Mouse (Mus musculus) neural tube, embryonic 13.5 days (tissue): ENCODE data around the gene Hdac5. TPM values are rescaled to one million over a fixed set of nuclear protein-coding genes. Genes with fewer than 3 reads are reported as not detected.

Source experiments
- ATAC-seq: fragments of 200-750 bp; cut with Nextera tagmentation; 2 replicates; pipeline ENCODE4 v1.8.0; 2017; ENCODE audit warnings: low read depth, mild to moderate bottlenecking, moderate TSS enrichment, moderate library complexity
- H3K27ac ChIP-seq: fragments of 300-500 bp; sonication (generic); replicated peaks from 2 replicates; pipeline ENCODE4 v1.5.1; 2015; ENCODE audit warnings: moderate library complexity, mild to moderate bottlenecking, inconsistent platforms
- H3K27me3 ChIP-seq: fragments of 300-500 bp; sonication (generic); 2 replicates; pipeline ENCODE4 v1.6.1; 2015; ENCODE audit warnings: mild to moderate bottlenecking, inconsistent platforms
- H3K36me3 ChIP-seq: fragments of 300-500 bp; sonication (generic); 2 replicates; pipeline ENCODE4 v1.6.1; 2015; ENCODE audit warnings: mild to moderate bottlenecking, inconsistent platforms
- H3K4me1 ChIP-seq: fragments of 300-500 bp; sonication (generic); replicated peaks from 2 replicates; pipeline ENCODE4 v1.6.1; 2015; ENCODE audit warnings: inconsistent platforms
- H3K4me2 ChIP-seq: fragments of 300-500 bp; sonication (generic); 2 replicates; pipeline ENCODE4 v1.6.1; 2015; ENCODE audit warnings: inconsistent platforms, mild to moderate bottlenecking, moderate library complexity
- H3K4me3 ChIP-seq: fragments of 300-500 bp; sonication (generic); 2 replicates; pipeline ENCODE4 v1.5.1; 2015; ENCODE audit warnings: mild to moderate bottlenecking, inconsistent platforms
- H3K9ac ChIP-seq: fragments of 300-500 bp; sonication (generic); 2 replicates; pipeline ENCODE4 v1.6.1; 2015; ENCODE audit warnings: moderate library complexity, mild to moderate bottlenecking, inconsistent platforms
- H3K9me3 ChIP-seq: fragments of 300-500 bp; sonication (generic); 2 replicates; pipeline ENCODE4 v1.6.1; 2016; ENCODE audit warnings: inconsistent platforms
- WGBS: fragments of 180-500 bp; shearing (Covaris S2); methylation state at CpG from one replicate; pipeline ENCODE4 v1.1.7; 2015; 5-methylcytosine and 5-hydroxymethylcytosine counted together
- polyA plus RNA-seq: library from polyadenylated mRNA; unstranded; fragments of >200 nt; fragmentation: Nextera tagmentation; extraction: Ambion mirVana; gene quantifications from 2 replicates; pipeline ENCODE4 v1.2.1, GENCODE M21; 2015

Hdac5 gene
- 84.4 and 88.7 TPM in 2 replicates for polyA plus RNA-seq

- Histone ChIP-seq H3K27ac (peak within 1 kb of the TSS; percentile 95), H3K9ac (peak within 1 kb of the TSS; percentile 97), H3K27me3 (no peaks in the 10 kb centered on the region), H3K9me3 (no peaks in the 10 kb centered on the region), H3K4me2 (peak within 1 kb of the TSS; percentile 90), H3K4me1 (peaks cover 47% of the 10 kb centered on the region), H3K4me3 (peak within 1 kb of the TSS; percentile 81), H3K36me3 (no peaks in the 10 kb centered on the region)
- peak; percentile 88 for ATAC-seq
- WGBS, result under 1% methylated on average over 48 of the region's 49 CpGs
Observed at GRCm38 (mm10) chr11:102230006-102230741, at the start of gene Hdac5. Gene Hdac5, minus strand, starts transcription at chr11:102230166.

DNA sequence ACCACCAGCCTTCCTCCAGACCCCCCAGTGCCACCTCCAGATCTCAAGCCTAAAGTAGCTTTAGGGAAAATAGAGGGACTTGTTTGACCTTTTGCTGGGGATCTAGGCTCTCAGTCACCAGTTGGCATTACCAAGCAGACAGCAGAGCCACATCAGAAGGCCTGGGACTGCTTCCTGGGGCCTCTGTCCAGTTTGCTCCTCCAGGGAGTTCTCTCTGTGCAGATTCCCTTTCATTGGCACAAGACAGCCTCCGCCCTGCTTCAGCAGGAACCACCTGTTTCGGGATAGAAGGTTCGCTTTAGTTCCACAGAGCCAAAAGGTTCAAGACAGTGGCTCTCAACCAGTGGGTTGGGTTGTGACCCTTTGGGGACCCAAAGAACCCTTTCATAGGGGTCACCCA is 49.6 kb upstream of the Hdac5 start:
- 87% methylated on average over 3 of the region's 3 CpGs for WGBS
- H3K27me3 ChIP-seq, result peaks cover 18% of the 10 kb centered on the region
- no peaks in the 10 kb centered on the region for H3K9me3 ChIP-seq
- no peak overlapping the region for H3K4me3 ChIP-seq
- ATAC-seq, result no peak
- H3K9ac ChIP-seq, result no peak overlapping the region
- H3K4me2 ChIP-seq, result no peak overlapping the region
- H3K27ac ChIP-seq, result no peak overlapping the region
- H3K4me1 ChIP-seq, result peaks cover 14% of the 10 kb centered on the region
- H3K36me3 ChIP-seq, result no peaks in the 10 kb centered on the region

- H3K27ac ChIP-seq, result no peak overlapping the region
- no peaks in the 10 kb centered on the region for H3K36me3 ChIP-seq
- no peak for ATAC-seq
- H3K4me2 ChIP-seq, result no peak overlapping the region
- peaks cover 14% of the 10 kb centered on the region for H3K4me1 ChIP-seq
- no peak overlapping the region for H3K9ac ChIP-seq
- peaks cover 18% of the 10 kb centered on the region for H3K27me3 ChIP-seq
- WGBS, result 63% methylated on average over 8 of the region's 12 CpGs
- H3K4me3 ChIP-seq, result no peak overlapping the region
- H3K9me3 ChIP-seq, result no peaks in the 10 kb centered on the region
Observed at GRCm38 (mm10) chr11:102277754-102278153, 47.8 kb upstream of the Hdac5 start.

- Histone ChIP-seq H3K4me1 (peaks cover 14% of the 10 kb centered on the region), H3K27ac (no peak overlapping the region), H3K4me2 (peak overlapping the region; percentile 78), H3K36me3 (no peaks in the 10 kb centered on the region), H3K27me3 (peaks cover 18% of the 10 kb centered on the region), H3K9ac (peak overlapping the region; percentile 70), H3K4me3 (peak overlapping the region; percentile 40), H3K9me3 (no peaks in the 10 kb centered on the region)
- ATAC-seq, result peak; percentile 81
- WGBS, result 2% methylated on average over 33 of the region's 33 CpGs
Observed at GRCm38 (mm10) chr11:102276411-102276915, 46.5 kb upstream of the Hdac5 start.

DNA sequence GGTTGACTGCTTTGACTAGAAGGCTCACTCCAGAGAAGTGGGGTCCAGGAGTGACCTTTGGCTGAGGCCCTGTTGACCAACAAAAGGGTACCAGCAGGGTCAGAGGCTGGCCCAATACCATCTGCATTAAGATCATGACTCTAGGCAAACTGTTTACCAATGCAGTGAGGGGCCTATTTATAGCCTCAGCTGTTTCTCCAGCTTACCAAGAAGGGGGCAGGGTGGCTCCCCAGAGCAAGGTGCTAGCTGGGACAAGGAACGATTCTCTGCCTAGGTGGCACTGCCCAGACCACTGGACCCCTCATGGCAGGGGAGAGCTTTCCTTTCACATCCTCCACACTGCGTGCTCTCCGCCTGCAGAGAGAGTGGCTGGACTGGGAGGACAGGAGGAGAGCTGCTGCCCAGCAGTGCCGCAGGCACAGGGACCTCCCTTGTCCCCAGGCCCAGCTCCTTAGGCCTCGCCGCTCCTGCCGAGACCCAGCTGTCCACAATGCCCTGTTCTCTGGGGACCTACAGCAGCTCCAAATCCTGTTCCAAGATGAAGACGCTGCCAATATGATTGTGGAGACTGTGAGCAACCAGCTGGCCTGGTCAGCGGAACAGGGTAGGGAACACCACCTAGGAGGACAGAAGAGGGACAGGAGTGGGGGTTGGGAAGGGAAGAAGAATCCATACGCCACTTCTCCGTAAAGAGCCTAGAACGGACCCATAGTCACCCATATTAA is 38.7 kb upstream of the Hdac5 start, which contains the start of gene Asb16:
TSS of gene Asb16 (plus strand) at position 224 of the 725 bp plus-strand sequence.
- no peaks in the 10 kb centered on the region for H3K9me3 ChIP-seq
- 85% methylated on average over 12 of the region's 12 CpGs for WGBS
- no peaks in the 10 kb centered on the region for H3K36me3 ChIP-seq
- H3K4me2 ChIP-seq, result no peak within 1 kb of the TSS
- no peaks in the 10 kb centered on the region for H3K27me3 ChIP-seq
- H3K4me3 ChIP-seq, result no peak within 1 kb of the TSS
- no peak for ATAC-seq
- no peak within 1 kb of the TSS for H3K9ac ChIP-seq
- no peak within 1 kb of the TSS for H3K27ac ChIP-seq
- 0 out of 2 replicates have a peak, but pooled peaks cover 4% of the 10 kb centered on the region for H3K4me1 ChIP-seq

DNA sequence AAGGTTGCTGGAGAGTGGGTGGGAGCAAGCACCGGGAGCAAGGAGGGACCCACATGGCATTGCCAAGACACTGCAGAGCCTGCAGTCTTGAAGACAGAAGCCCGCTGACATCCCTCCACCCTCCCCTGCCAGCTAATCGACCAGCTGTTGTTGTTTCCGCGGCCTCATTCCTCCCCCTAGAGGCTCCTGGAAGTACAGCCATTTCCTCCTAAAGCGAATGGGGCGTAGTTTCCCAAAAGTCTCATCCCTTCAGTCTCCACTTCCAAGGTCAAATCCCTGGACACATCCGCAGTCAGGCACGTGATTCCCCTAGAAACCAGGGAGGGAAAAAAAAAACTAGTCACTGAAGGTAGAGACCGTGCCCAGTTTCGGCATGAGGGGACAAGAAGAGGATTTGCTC is 37.5 kb upstream of the Hdac5 start:
- no peak overlapping the region for H3K9ac ChIP-seq
- no peaks in the 10 kb centered on the region for H3K9me3 ChIP-seq
- H3K4me3 ChIP-seq, result no peak overlapping the region
- ATAC-seq, result peak; percentile 80
- 0 out of 2 replicates have a peak, but pooled peaks cover 4% of the 10 kb centered on the region for H3K4me1 ChIP-seq
- no peak overlapping the region for H3K4me2 ChIP-seq
- no peak overlapping the region for H3K27ac ChIP-seq
- H3K36me3 ChIP-seq, result no peaks in the 10 kb centered on the region
- H3K27me3 ChIP-seq, result no peaks in the 10 kb centered on the region
- WGBS, result 8% methylated on average over 11 of the region's 11 CpGs

- no peak for ATAC-seq
- WGBS, result 92% methylated on average over 8 of the region's 8 CpGs
Observed at GRCm38 (mm10) chr11:102266631-102267355, 36.8 kb upstream of the Hdac5 start.

DNA sequence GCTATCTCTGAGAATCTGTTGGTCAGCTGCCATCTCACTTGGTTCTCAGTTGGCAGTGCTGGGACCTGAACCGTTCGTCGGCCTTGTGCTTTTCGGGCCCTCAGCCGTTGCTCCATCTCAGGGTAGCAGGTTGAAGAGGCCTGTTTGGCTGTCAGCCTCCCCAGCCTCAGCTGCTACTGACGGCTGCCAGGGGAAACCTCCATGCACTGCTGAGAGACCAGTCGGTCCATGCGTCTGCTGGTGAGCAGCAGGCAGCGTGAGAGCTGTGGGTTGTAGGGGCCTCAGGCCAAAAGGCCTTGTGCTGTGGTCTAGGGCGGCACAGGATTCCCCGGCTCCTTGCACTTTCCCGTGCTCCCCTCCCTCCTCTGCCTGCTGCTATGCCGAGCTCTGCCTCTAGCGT is 35.9 kb upstream of the Hdac5 start:
- H3K9me3 ChIP-seq, result no peaks in the 10 kb centered on the region
- H3K36me3 ChIP-seq, result no peaks in the 10 kb centered on the region
- WGBS, result 72% methylated on average over 14 of the region's 14 CpGs
- no peak overlapping the region for H3K27ac ChIP-seq
- no peak overlapping the region for H3K4me3 ChIP-seq
- ATAC-seq, result no peak
- H3K4me1 ChIP-seq, result 0 out of 2 replicates have a peak, but pooled peaks cover 4% of the 10 kb centered on the region
- H3K27me3 ChIP-seq, result no peaks in the 10 kb centered on the region
- no peak overlapping the region for H3K4me2 ChIP-seq
- H3K9ac ChIP-seq, result no peak overlapping the region

More at GRCm38 (mm10) chr11:102266631-102267355, 36.8 kb upstream of the Hdac5 start:
- Histone ChIP-seq H3K9ac (no peak overlapping the region), H3K4me3 (no peak overlapping the region), H3K36me3 (no peaks in the 10 kb centered on the region), H3K4me2 (no peak overlapping the region), H3K27me3 (no peaks in the 10 kb centered on the region), H3K9me3 (no peaks in the 10 kb centered on the region), H3K4me1 (0 out of 2 replicates have a peak, but pooled peaks cover 4% of the 10 kb centered on the region), H3K27ac (no peak overlapping the region)

- 93% methylated on average over 7 of the region's 7 CpGs for WGBS
- no peaks in the 10 kb centered on the region for H3K9me3 ChIP-seq
- H3K4me2 ChIP-seq, result no peak overlapping the region
- H3K4me1 ChIP-seq, result 0 out of 2 replicates have a peak, but pooled peaks cover 4% of the 10 kb centered on the region
- ATAC-seq, result no peak
- no peak overlapping the region for H3K9ac ChIP-seq
- H3K27me3 ChIP-seq, result no peaks in the 10 kb centered on the region
- H3K36me3 ChIP-seq, result no peaks in the 10 kb centered on the region
- no peak overlapping the region for H3K4me3 ChIP-seq
- H3K27ac ChIP-seq, result no peak overlapping the region
Observed at GRCm38 (mm10) chr11:102263211-102263610, 33.2 kb upstream of the Hdac5 start.

GRCm38 (mm10) chr11:102258521-102258920 is 28.6 kb upstream of the Hdac5 start:
- Histone ChIP-seq H3K27me3 (no peaks in the 10 kb centered on the region), H3K36me3 (no peaks in the 10 kb centered on the region), H3K27ac (no peak overlapping the region), H3K4me3 (no peak overlapping the region), H3K9me3 (no peaks in the 10 kb centered on the region), H3K4me2 (no peak overlapping the region), H3K9ac (no peak overlapping the region), H3K4me1 (0 out of 2 replicates have a peak, but pooled peaks cover 4% of the 10 kb centered on the region)
- 87% methylated on average over 3 of the region's 3 CpGs for WGBS
- no peak for ATAC-seq

DNA sequence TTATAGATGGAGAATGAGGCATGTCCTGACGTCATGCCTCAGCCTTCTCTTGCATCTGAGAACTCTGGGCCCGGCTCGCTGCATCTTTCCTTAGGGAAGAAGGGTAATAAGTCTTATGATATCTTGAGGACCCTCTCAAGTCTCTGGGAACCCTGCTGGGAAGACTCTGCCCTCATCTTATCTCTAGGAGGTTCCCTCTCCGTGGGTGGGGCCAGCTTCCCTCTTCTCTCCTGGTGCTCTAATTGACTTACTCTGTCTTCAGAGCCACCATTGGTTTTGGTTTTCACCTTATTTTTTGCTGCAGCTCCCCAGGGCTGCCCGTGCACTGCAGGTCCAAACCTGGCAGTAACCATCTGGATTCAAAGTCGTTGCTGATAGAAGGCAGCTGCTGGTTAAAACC is 28.1 kb upstream of the Hdac5 start:
- Histone ChIP-seq H3K9ac (no peak overlapping the region), H3K4me3 (no peak overlapping the region), H3K36me3 (no peaks in the 10 kb centered on the region), H3K4me1 (0 out of 2 replicates have a peak, but pooled peaks cover 4% of the 10 kb centered on the region), H3K27me3 (no peaks in the 10 kb centered on the region), H3K27ac (no peak overlapping the region), H3K9me3 (no peaks in the 10 kb centered on the region), H3K4me2 (no peak overlapping the region)
- ATAC-seq, result no peak
- 83% methylated on average over 6 of the region's 6 CpGs for WGBS
